Mouse (Mus musculus) CD4-positive, CD25-positive, alpha-beta regulatory T cell (primary cell): ENCODE results near the gene Mvk. TPM values are rescaled to one million over a fixed set of nuclear protein-coding genes. Genes with fewer than 3 reads are reported as not detected.

Experiments
- polyA plus RNA-seq: library from polyadenylated mRNA; unstranded; fragments of 100-300 nt; shearing (Covaris generic); gene quantifications from one replicate; pipeline ENCODE4 v1.2.1, GENCODE M21; 2017

Mvk gene
- polyA plus RNA-seq: 10.4 TPM

GRCm38 (mm10) chr5:114443566-114444367, at the start of gene Mvk, which contains the start of gene Mmab:
Gene Mvk (plus strand): TSS chr5:114444269.
Gene Mmab (minus strand): TSS chr5:114444060.

Other genes with a start within 250 kb of the Mvk start
- not detected for gene Foxn4, start 170.5 kb upstream of the Mvk start, polyA plus RNA-seq
- 2.7 TPM for gene Myo1h, start 155.1 kb upstream of the Mvk start, polyA plus RNA-seq
- gene Kctd10, start 63.8 kb upstream of the Mvk start, polyA plus RNA-seq: 114 TPM
- 76.4 TPM for gene Ube3b, start 63.7 kb upstream of the Mvk start, polyA plus RNA-seq
- 10.5 TPM for gene Mmab, start 209 bp upstream of the Mvk start, polyA plus RNA-seq
- 0.65 TPM for gene Fam222a, start 123.7 kb downstream of the Mvk start, polyA plus RNA-seq
- gene Trpv4, start 214.2 kb downstream of the Mvk start, polyA plus RNA-seq: 0.67 TPM
- 323 TPM for gene Gltp, start 246.7 kb downstream of the Mvk start, polyA plus RNA-seq